Mouse (Mus musculus) MEL (cell line): Measurements from ENCODE around the gene Traip.

Source experiments
- CHD2 ChIP-seq: IDR thresholded peaks from 2 replicates; pipeline ENCODE4 v1.6.1; 2011; ENCODE audit warnings: low read length, improper control_type of control experiment
- CTCF ChIP-seq, 3 experiments: IDR thresholded peaks in 2 of 3; conservative IDR thresholded peaks in 1 of 3; 2 replicates each; pipeline ENCODE4 v1.5.1; 2011 to 2012; ENCODE audit warnings: low read length in 3 of 3, low read depth in 2 of 3, mild to moderate bottlenecking in 2 of 3, improper control_type of control experiment in 1 of 3, inconsistent platforms in 1 of 3, mixed read lengths in 1 of 3, moderate library complexity in 1 of 3; ENCODE audit not compliant: control insufficient read depth in 1 of 3, insufficient read depth in 1 of 3, poor library complexity in 1 of 3, severe bottlenecking in 1 of 3
- EP300 ChIP-seq, 2 experiments: IDR thresholded peaks; 2 replicates each; pipeline ENCODE4 v1.6.1; 2011; ENCODE audit warnings: improper control_type of control experiment in 2 of 2, low read length in 2 of 2, low read depth in 1 of 2, mild to moderate bottlenecking in 1 of 2
- MAX ChIP-seq: IDR thresholded peaks from 2 replicates; pipeline ENCODE4 v1.6.1; 2011; ENCODE audit warnings: low read length, improper control_type of control experiment
- NELFE ChIP-seq: IDR thresholded peaks from 2 replicates; pipeline ENCODE4 v1.6.1; 2011; ENCODE audit warnings: low read depth, low read length, improper control_type of control experiment
- NRF1 ChIP-seq: IDR thresholded peaks from 2 replicates; pipeline ENCODE4 v1.6.1; 2014; ENCODE audit warnings: low read depth, mild to moderate bottlenecking, inconsistent platforms, low read length, improper control_type of control experiment, moderate library complexity; ENCODE audit not compliant: poor library complexity, insufficient read depth, severe bottlenecking
- POLR2A ChIP-seq, 2 experiments: IDR thresholded peaks; 2 replicates each; pipeline ENCODE4 v1.6.1; 2011 to 2012; ENCODE audit warnings: low read length in 2 of 2, mild to moderate bottlenecking in 2 of 2, control low read depth in 1 of 2, improper control_type of control experiment in 1 of 2, low read depth in 1 of 2, moderate library complexity in 1 of 2; ENCODE audit not compliant: control insufficient read depth in 1 of 2, insufficient read depth in 1 of 2, poor library complexity in 1 of 2
- RAD21 ChIP-seq: IDR thresholded peaks from 2 replicates; pipeline ENCODE4 v1.6.1; 2011; ENCODE audit warnings: mild to moderate bottlenecking, low read depth, low read length, improper control_type of control experiment
- SMC3 ChIP-seq: IDR thresholded peaks from 2 replicates; pipeline ENCODE4 v1.6.1; 2011; ENCODE audit warnings: low read depth, low read length, improper control_type of control experiment
- TAL1 ChIP-seq: IDR thresholded peaks from 2 replicates; pipeline ENCODE4 v1.6.1; 2012; ENCODE audit warnings: mild to moderate bottlenecking, inconsistent platforms, low read length, moderate library complexity, mixed read lengths
- USF1 ChIP-seq: IDR thresholded peaks from 2 replicates; pipeline ENCODE4 v1.6.1; 2014; ENCODE audit warnings: low read depth, mild to moderate bottlenecking, inconsistent platforms, low read length, improper control_type of control experiment, moderate library complexity
- USF2 ChIP-seq, 2 experiments: IDR thresholded peaks; 2 replicates each; pipeline ENCODE4 v1.6.1; 2011 to 2012; ENCODE audit warnings: improper control_type of control experiment in 2 of 2, low read length in 2 of 2, borderline replicate concordance in 1 of 2, inconsistent platforms in 1 of 2, low read depth in 1 of 2, mild to moderate bottlenecking in 1 of 2; ENCODE audit not compliant: insufficient read depth in 1 of 2
- ZKSCAN1 ChIP-seq: IDR thresholded peaks from 2 replicates; pipeline ENCODE4 v1.6.1; 2012; ENCODE audit warnings: low read depth, mild to moderate bottlenecking, inconsistent platforms, low read length, improper control_type of control experiment, moderate library complexity
- ZMIZ1 ChIP-seq: IDR thresholded peaks from 2 replicates; pipeline ENCODE4 v1.6.1; 2012; ENCODE audit warnings: low read depth, mild to moderate bottlenecking, inconsistent platforms, low read length, improper control_type of control experiment, moderate library complexity

- TF ChIP-seq TAL1 (no peak), RAD21 (no peak), POLR2A (IDR thresholded peaks at IDR 0.05; ENCODE audit: control insufficient read depth in 1 of 2, insufficient read depth in 1 of 2, low read depth in 1 of 2, low read length in 2 of 2, poor library complexity in 1 of 2) (no peak), NELFE (no peak), ZKSCAN1 (no peak), USF2 (IDR thresholded peaks at IDR 0.05; ENCODE audit: borderline replicate concordance in 1 of 2, insufficient read depth in 1 of 2, low read depth in 1 of 2, low read length in 2 of 2) (no peak), CHD2 (no peak), MAX (no peak), NRF1 (no peak), CTCF (IDR thresholded peaks at IDR 0.05 in 2 of 3, conservative IDR thresholded peaks at IDR 0.05 in 1 of 3; ENCODE audit: control insufficient read depth in 1 of 3, insufficient read depth in 1 of 3, low read depth in 2 of 3, low read length in 3 of 3, poor library complexity in 1 of 3, severe bottlenecking in 1 of 3) (no peak), EP300 (IDR thresholded peaks at IDR 0.05; ENCODE audit: low read depth in 1 of 2, low read length in 2 of 2) (no peak), USF1 (no peak), SMC3 (no peak), ZMIZ1 (no peak)
Measured at GRCm38 (mm10) chr9:107936215-107936822, 13.6 kb upstream of the Traip start.
